Mouse (Mus musculus): ENCODE measurements around the gene Cbx5. TPM values are rescaled to one million over a fixed set of nuclear protein-coding genes. Genes with fewer than 3 reads are reported as not detected.
"Not testable (repeated sequence)": the region's sequence is repeated elsewhere in the genome, so short reads cannot be mapped to it uniquely, and the experiment has no call there.

Gene Cbx5
- polyA plus RNA-seq, 1 experiment from 2014 or later = 176 TPM

DNA sequence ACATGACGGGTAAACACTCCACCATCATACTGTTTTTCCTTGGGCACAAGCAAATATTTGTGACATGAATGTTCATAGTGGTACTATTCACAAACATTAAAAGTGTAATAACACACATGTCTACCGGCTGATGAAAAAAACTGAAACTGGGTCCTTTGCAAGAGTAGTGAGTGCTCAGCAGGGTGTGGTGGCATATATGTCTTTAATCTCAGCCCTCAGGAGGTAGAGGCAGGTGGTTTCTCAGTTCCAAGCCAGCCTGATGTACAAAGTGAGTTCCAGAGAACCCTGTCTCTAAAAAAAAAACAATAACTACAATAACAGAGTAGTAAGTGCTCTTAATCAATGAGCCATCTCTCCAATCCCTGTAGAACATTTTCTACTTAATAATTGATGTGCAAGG lies 25.2 kb upstream of the Cbx5 start:
- H3K9ac ChIP-seq = no peak overlapping the region
- H3K4me3 ChIP-seq = no peak overlapping the region
- H3K4me2 ChIP-seq (replicated peaks) = no peak overlapping the region
- H3K36me3 ChIP-seq = no peaks in the 10 kb centered on the region
- no peak for ATAC-seq (ENCODE audit: insufficient number of reproducible peaks, insufficient read depth, low FRiP score, low TSS enrichment)
- H3K9me3 ChIP-seq = no peaks in the 10 kb centered on the region
- no peaks in the 10 kb centered on the region for H3K27me3 ChIP-seq
- H3K27ac ChIP-seq = no peak overlapping the region
- WGBS = 87% methylated on average over 2 of the region's 2 CpGs
- no peaks in the 10 kb centered on the region for H3K4me1 ChIP-seq

DNA sequence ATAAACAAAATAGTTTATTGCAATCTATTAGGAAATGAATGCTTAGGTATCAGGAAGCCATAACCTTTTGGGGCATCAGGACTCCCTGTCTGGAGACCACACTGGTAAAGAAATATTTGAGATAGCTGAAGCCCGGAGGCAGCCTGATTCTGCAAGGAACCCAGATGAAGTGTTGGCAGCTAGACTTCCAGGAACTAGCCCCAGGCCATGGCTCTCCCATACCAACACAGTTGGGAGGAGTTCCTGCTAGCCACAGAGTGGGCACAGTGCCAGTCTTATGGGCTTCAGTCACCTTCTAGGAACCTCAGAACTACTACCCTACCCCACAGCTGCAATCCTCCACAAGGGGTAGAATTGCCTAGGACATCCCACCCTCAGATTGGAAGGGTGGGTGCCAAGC lies 20.4 kb upstream of the Cbx5 start:
- Histone ChIP-seq H3K9me3 (no peaks in the 10 kb centered on the region), H3K4me2 (replicated peaks) (no peak overlapping the region), H3K4me1 (peaks cover 7% of the 10 kb centered on the region), H3K27me3 (no peaks in the 10 kb centered on the region), H3K9ac (no peak overlapping the region), H3K36me3 (no peaks in the 10 kb centered on the region), H3K27ac (no peak overlapping the region), H3K4me3 (no peak overlapping the region)
- no peak for ATAC-seq (ENCODE audit: insufficient number of reproducible peaks, insufficient read depth, low FRiP score, low TSS enrichment)
- WGBS = 29% methylated on average over 1 of the region's 1 CpGs

- Histone ChIP-seq H3K4me1 (peaks cover 13% of the 10 kb centered on the region), H3K9ac (no peak overlapping the region), H3K36me3 (no peaks in the 10 kb centered on the region), H3K27me3 (no peaks in the 10 kb centered on the region), H3K4me2 (replicated peaks) (no peak overlapping the region), H3K27ac (no peak overlapping the region), H3K9me3 (no peaks in the 10 kb centered on the region), H3K4me3 (no peak overlapping the region)
- ATAC-seq (ENCODE audit: insufficient number of reproducible peaks, insufficient read depth, low FRiP score, low TSS enrichment) = no peak
- 87% methylated on average over 5 of the region's 5 CpGs for WGBS
These were observed 19.5 kb upstream of the Cbx5 start for GRCm38 (mm10) chr15:103259162-103259561.

GRCm38 (mm10) chr15:103257790-103258728 lies 18.4 kb upstream of the Cbx5 start, which contains the start of gene Nfe2:
Gene Nfe2, minus strand, starts transcription at chr15:103258403.
- ATAC-seq (ENCODE audit: insufficient number of reproducible peaks, insufficient read depth, low FRiP score, low TSS enrichment) = no peak
- no peak within 1 kb of the TSS for H3K27ac ChIP-seq

DNA sequence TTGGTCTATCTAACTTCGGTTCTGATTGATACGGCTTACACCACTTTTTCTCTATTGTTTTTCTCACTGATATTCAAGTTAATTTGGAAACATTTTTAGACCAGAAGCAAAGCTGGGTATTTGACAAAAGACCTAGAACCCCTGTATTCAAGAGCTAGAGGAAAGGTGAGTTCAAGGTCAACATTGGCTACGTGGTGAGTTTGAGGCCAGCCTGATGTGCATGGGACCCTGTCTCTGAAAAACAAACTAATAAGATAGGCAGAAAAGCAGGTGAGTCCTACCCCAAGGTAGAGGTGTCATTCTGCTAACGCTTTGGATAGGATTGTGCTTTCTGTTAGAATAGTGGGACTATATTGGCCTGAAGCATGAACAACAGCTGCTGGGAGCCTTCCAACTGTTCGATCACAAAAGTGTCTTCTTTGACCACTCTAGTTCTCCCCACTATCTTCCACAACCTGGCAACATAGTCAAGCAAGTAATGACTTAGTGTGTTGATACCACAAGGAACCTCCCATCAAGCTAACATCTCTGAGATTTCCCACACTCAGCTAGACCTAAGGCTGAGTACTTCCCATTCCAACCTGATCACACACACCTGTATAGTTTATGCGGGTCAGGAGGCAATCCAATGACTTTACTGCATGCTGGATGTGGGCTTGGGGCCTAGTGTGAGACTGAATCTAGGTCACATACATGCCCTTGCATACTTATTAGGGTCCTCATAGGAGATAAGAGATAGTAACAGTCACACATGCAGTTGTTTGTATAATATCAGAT lies 16.8 kb upstream of the Cbx5 start:
- 88% methylated on average over 6 of the region's 6 CpGs for WGBS
- no peak for ATAC-seq (ENCODE audit: insufficient number of reproducible peaks, insufficient read depth, low FRiP score, low TSS enrichment)
- H3K36me3 ChIP-seq = no peaks in the 10 kb centered on the region

More at GRCm38 (mm10) chr15:103257790-103258728, 18.4 kb upstream of the Cbx5 start, which contains the start of gene Nfe2:
- H3K36me3 ChIP-seq = no peaks in the 10 kb centered on the region
- no peaks in the 10 kb centered on the region for H3K9me3 ChIP-seq
- H3K27me3 ChIP-seq = no peaks in the 10 kb centered on the region
- no peak within 1 kb of the TSS for H3K4me3 ChIP-seq
- H3K4me1 ChIP-seq = peaks cover 13% of the 10 kb centered on the region
- H3K4me2 ChIP-seq (replicated peaks) = peak within 1 kb of the TSS; percentile 31
- 12% methylated on average over 15 of the region's 15 CpGs for WGBS
- H3K9ac ChIP-seq = no peak within 1 kb of the TSS

GRCm38 (mm10) chr15:103255169-103255568 lies 15.6 kb upstream of the Cbx5 start:
- Histone ChIP-seq H3K36me3 (no peaks in the 10 kb centered on the region), H3K4me1 (peaks cover 15% of the 10 kb centered on the region), H3K9me3 (no peaks in the 10 kb centered on the region), H3K9ac (peak overlapping the region; percentile 51), H3K27me3 (no peaks in the 10 kb centered on the region), H3K4me2 (replicated peaks) (peak overlapping the region; percentile 76), H3K27ac (no peak overlapping the region), H3K4me3 (peak overlapping the region; percentile 33)
- under 1% methylated on average over 25 of the region's 25 CpGs for WGBS
- ATAC-seq (ENCODE audit: insufficient number of reproducible peaks, insufficient read depth, low FRiP score, low TSS enrichment) = peak; percentile 53

More for the DNA sequence above, 16.8 kb upstream of the Cbx5 start:
- H3K9me3 ChIP-seq = no peaks in the 10 kb centered on the region
- H3K9ac ChIP-seq = no peak overlapping the region
- peaks cover 13% of the 10 kb centered on the region for H3K4me1 ChIP-seq
- H3K4me3 ChIP-seq = no peak overlapping the region
- H3K27ac ChIP-seq = no peak overlapping the region
- no peak overlapping the region for H3K4me2 ChIP-seq (replicated peaks)
- no peaks in the 10 kb centered on the region for H3K27me3 ChIP-seq

DNA sequence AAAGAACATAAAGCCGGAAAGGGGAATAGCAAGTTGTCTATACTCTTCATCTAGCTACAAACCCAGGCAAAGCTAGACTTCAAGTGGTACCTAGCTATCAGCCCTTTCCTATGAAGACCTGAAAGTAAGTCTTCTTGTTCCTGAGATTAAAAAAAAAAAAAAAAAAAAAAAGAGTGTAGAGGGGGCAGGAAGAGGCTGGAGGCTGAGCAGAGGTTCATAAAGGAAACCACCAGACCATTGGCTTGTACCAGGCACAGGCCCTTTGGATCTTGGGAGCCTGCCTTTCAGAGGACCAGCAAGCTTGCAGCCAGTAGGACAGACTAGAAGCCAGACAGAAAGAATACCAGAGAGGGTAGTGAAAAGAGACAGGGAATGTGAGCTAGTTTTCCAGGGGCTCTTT lies 13.7 kb upstream of the Cbx5 start:
- Histone ChIP-seq H3K36me3 (peaks cover 9% of the 10 kb centered on the region), H3K9ac (no peak overlapping the region), H3K4me3 (no peak overlapping the region), H3K27ac (no peak overlapping the region), H3K9me3 (no peaks in the 10 kb centered on the region), H3K4me2 (replicated peaks) (no peak overlapping the region), H3K4me1 (peaks cover 14% of the 10 kb centered on the region), H3K27me3 (no peaks in the 10 kb centered on the region)
- ATAC-seq (ENCODE audit: insufficient number of reproducible peaks, insufficient read depth, low FRiP score, low TSS enrichment) = no peak
- 87% methylated on average over 1 of the region's 1 CpGs for WGBS

- no peak for ATAC-seq (ENCODE audit: insufficient number of reproducible peaks, insufficient read depth, low FRiP score, low TSS enrichment)
- Histone ChIP-seq H3K9me3 (no peaks in the 10 kb centered on the region), H3K4me2 (replicated peaks) (no peak overlapping the region)
These were observed 13.0 kb upstream of the Cbx5 start for GRCm38 (mm10) chr15:103252660-103253059.

GRCm38 (mm10) chr15:103251595-103251994 lies 12.0 kb upstream of the Cbx5 start:
- H3K4me3 ChIP-seq = no peak overlapping the region
- H3K4me2 ChIP-seq (replicated peaks) = no peak overlapping the region
- ATAC-seq (ENCODE audit: insufficient number of reproducible peaks, insufficient read depth, low FRiP score, low TSS enrichment) = no peak
- H3K9me3 ChIP-seq = no peaks in the 10 kb centered on the region
- 52% methylated on average over 1 of the region's 1 CpGs for WGBS
- H3K9ac ChIP-seq = no peak overlapping the region
- H3K36me3 ChIP-seq = peaks cover 27% of the 10 kb centered on the region
- H3K27ac ChIP-seq = no peak overlapping the region
- peaks cover 12% of the 10 kb centered on the region for H3K4me1 ChIP-seq
- no peaks in the 10 kb centered on the region for H3K27me3 ChIP-seq

More at GRCm38 (mm10) chr15:103252660-103253059, 13.0 kb upstream of the Cbx5 start:
- H3K36me3 ChIP-seq = peaks cover 16% of the 10 kb centered on the region
- no peaks in the 10 kb centered on the region for H3K27me3 ChIP-seq
- H3K27ac ChIP-seq = no peak overlapping the region
- no peak overlapping the region for H3K4me3 ChIP-seq
- peaks cover 12% of the 10 kb centered on the region for H3K4me1 ChIP-seq
- 87% methylated on average over 3 of the region's 3 CpGs for WGBS
- H3K9ac ChIP-seq = no peak overlapping the region

DNA sequence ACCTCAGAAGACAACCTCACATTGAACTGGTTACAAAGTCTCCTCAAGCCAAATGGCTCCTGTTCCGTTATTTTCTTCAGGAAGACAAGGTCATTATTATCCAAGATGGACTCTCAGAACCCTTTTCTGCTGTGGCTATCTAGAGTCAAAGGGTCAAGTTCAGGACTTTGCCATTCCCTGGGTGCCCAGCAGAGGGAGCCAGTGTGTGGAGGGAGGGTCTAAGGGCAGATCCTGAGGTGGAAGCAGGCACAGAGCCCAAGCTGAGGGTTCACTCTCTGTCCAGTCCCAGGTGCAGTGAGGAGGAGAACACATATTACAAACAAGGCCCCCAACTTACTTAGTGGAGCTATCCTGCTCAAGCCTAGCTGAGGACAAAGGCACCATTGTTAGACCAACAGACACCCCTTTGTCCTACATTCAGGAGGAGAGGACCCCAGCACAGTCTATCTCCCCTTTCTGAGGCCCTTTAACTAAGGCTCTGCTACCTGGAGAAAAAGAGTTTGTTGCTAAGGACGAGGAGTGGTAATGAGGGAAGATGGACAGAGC lies 10.7 kb upstream of the Cbx5 start:
- Histone ChIP-seq H3K4me1 (peaks cover 12% of the 10 kb centered on the region), H3K27ac (peak overlapping the region; percentile 61; the same call in 1 of the 2 replicates), H3K36me3 (peaks cover 39% of the 10 kb centered on the region), H3K9me3 (no peaks in the 10 kb centered on the region), H3K9ac (no peak overlapping the region), H3K4me3 (no peak overlapping the region), H3K27me3 (no peaks in the 10 kb centered on the region), H3K4me2 (replicated peaks) (no peak overlapping the region)
- 21% methylated on average over 2 of the region's 2 CpGs for WGBS
- no peak for ATAC-seq (ENCODE audit: insufficient number of reproducible peaks, insufficient read depth, low FRiP score, low TSS enrichment)

DNA sequence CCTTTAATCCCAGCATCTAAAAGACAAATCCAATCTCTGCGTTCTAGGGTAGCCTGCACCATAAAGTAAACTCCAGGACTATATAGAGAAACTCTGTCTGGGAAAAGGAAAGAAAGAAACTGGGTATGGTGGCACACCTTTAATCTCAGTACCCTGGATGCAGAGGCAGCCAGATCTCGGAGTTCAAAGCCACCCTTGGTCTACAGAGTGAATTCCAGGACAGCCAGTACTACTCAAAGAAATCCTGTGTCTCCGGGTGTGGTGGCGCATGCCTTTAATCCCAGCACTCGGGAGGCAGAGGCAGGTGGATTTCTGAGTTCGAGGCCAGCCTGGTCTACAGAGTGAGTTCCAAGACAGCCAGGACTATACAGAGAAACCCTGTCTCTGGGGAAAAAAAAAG lies 9.9 kb upstream of the Cbx5 start:
- H3K4me2 ChIP-seq (replicated peaks); ATAC-seq (ENCODE audit: insufficient number of reproducible peaks, insufficient read depth, low FRiP score, low TSS enrichment); H3K4me1 ChIP-seq; H3K9me3 ChIP-seq; H3K27ac ChIP-seq; H3K4me3 ChIP-seq; H3K9ac ChIP-seq; H3K27me3 ChIP-seq: not testable (repeated sequence)
- 83% methylated on average over 6 of the region's 6 CpGs for WGBS
- H3K36me3 ChIP-seq = peaks cover 40% of the 10 kb centered on the region

All from embryonic facial prominence, embryonic 12.5 days (tissue).